Mouse (Mus musculus): Measurements from ENCODE around the gene Slc12a9.

- TF ChIP-seq POLR2A (IDR thresholded peaks at IDR 0.05; ENCODE audit: low read depth, low read length) (no peak), CTCF (IDR thresholded peaks at IDR 0.05; ENCODE audit: extremely low read depth, insufficient read length, insufficient replicate concordance, low read depth, low read length) (no peak)
These were observed 13.0 kb upstream of the Slc12a9 start for GRCm38 (mm10) chr5:137346388-137346787.
